Mouse (Mus musculus) neural tube, embryonic 12.5 days (tissue): ENCODE measurements at regions not wholly inside any gene's neighbourhood (a gene's known extent, or its start where the extent isn't known, plus 50 kb on each side); places are given as distances from the start of the nearest gene placed in this dataset.
A peak's percentile ranks its signal among the peaks of the same experiment; 100 is the strongest.

Source experiments
- ATAC-seq: fragments of 200-750 bp; cut with Nextera tagmentation; 2 replicates; pipeline ENCODE4 v1.8.0; 2017; ENCODE audit warnings: low read depth, mild to moderate bottlenecking, moderate TSS enrichment, moderate library complexity; ENCODE audit not compliant: low FRiP score
- H3K27ac ChIP-seq: fragments of 300-500 bp; sonication (generic); 2 replicates; pipeline ENCODE4 v1.5.1; 2016
- H3K27me3 ChIP-seq: fragments of 300-500 bp; sonication (generic); replicated peaks from 2 replicates; pipeline ENCODE4 v1.6.1; 2016; ENCODE audit warnings: mild to moderate bottlenecking
- H3K36me3 ChIP-seq: fragments of 300-500 bp; sonication (generic); 2 replicates; pipeline ENCODE4 v1.6.1; 2016; ENCODE audit warnings: mild to moderate bottlenecking
- H3K4me1 ChIP-seq: fragments of 300-500 bp; sonication (generic); 2 replicates; pipeline ENCODE4 v1.6.1; 2016
- H3K4me2 ChIP-seq: fragments of 300-500 bp; sonication (generic); replicated peaks from 2 replicates; pipeline ENCODE4 v1.6.1; 2016; ENCODE audit warnings: mild to moderate bottlenecking
- H3K4me3 ChIP-seq: fragments of 300-500 bp; sonication (generic); 2 replicates; pipeline ENCODE4 v1.5.1; 2016
- H3K9ac ChIP-seq: fragments of 300-500 bp; sonication (generic); 2 replicates; pipeline ENCODE4 v1.6.1; 2016; ENCODE audit warnings: mild to moderate bottlenecking
- H3K9me3 ChIP-seq: fragments of 300-500 bp; sonication (generic); 2 replicates; pipeline ENCODE4 v1.6.1; 2016; ENCODE audit warnings: mild to moderate bottlenecking
- WGBS: fragments of 180-500 bp; shearing (Covaris S2); methylation state at CpG from one replicate; pipeline ENCODE4 v1.1.7; 2016; 5-methylcytosine and 5-hydroxymethylcytosine counted together

DNA sequence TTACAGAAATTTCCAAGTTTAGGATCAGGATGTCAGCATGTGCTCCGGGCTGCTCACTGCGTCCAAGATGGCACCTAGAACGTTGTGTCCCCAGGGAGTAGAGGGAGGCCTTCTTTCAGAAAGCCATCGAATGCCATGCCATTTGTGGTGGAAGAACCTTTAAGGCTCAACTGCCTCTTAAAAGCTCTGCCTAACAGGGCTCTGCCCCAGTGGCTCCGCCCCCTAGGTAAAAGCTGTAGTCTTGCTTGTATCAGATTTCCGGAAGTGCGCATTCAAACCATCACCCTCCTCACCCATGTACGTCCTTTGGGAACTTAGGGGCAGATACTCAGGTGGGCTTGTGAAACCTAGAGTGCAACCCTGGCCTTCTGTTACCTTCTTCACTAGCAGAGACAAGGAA, 54.0 kb upstream of the Psmd7 start:
- 86% methylated on average over 8 of the region's 8 CpGs for WGBS
- H3K4me1 ChIP-seq: no peaks in the 10 kb centered on the region
- H3K9me3 ChIP-seq: no peaks in the 10 kb centered on the region
- H3K36me3 ChIP-seq: no peaks in the 10 kb centered on the region
- no peaks in the 10 kb centered on the region for H3K27me3 ChIP-seq
- H3K4me3 ChIP-seq: no peak overlapping the region
- H3K27ac ChIP-seq: no peak overlapping the region
- H3K9ac ChIP-seq: no peak overlapping the region
- H3K4me2 ChIP-seq: no peak overlapping the region
- ATAC-seq: no peak

DNA sequence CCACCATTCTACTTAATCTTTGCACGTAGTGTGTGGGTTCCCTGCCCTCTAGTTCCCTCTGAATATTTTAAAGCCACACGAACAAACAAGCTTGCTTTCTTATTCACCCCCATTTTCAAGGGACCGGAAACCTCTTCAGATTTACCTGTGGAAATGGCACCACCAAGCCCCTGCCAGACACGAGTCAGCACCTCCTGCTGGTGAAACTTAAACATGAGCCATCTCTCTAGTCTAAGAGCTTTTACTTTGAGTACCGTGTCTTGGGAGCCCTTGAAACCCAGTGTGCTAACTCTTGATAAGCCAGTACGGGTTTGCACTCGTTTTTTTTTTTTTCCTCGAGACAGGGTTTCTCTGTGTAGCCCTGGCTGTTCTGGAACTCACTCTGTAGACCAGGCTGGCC, 59.7 kb upstream of the Psmd7 start:
- Histone ChIP-seq H3K27ac (no peak overlapping the region), H3K27me3 (no peaks in the 10 kb centered on the region), H3K4me1 (0 out of 2 replicates have a peak, but pooled peaks cover 6% of the 10 kb centered on the region), H3K9me3 (no peaks in the 10 kb centered on the region), H3K9ac (no peak overlapping the region), H3K4me3 (no peak overlapping the region), H3K4me2 (no peak overlapping the region), H3K36me3 (no peaks in the 10 kb centered on the region)
- ATAC-seq: no peak
- 83% methylated on average over 8 of the region's 8 CpGs for WGBS

DNA sequence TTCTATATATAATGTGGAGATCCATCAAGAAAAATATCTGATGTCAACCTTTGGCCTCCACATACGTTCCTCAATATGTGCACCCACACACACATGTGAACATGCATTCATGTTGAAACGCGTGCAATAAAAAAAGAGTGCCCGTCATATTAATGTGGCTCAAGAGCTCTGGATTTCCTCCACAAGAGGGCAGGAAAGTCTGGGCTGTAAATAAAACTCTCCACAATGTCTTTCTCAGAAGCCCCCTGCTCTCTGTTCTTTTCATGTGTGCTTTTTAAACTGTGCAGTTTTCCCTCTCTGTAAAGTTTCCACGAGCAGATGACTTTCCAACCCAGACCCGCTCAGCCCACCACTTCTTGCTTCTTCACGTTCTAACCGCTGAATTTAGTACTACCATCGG, 62.0 kb upstream of the Psmd7 start:
- no peaks in the 10 kb centered on the region for H3K27me3 ChIP-seq
- no peaks in the 10 kb centered on the region for H3K36me3 ChIP-seq
- 0 out of 2 replicates have a peak, but pooled peaks cover 6% of the 10 kb centered on the region for H3K4me1 ChIP-seq
- 90% methylated on average over 9 of the region's 9 CpGs for WGBS
- ATAC-seq: no peak
- H3K9ac ChIP-seq: no peak overlapping the region
- no peak overlapping the region for H3K4me3 ChIP-seq
- H3K9me3 ChIP-seq: no peaks in the 10 kb centered on the region
- H3K4me2 ChIP-seq: no peak overlapping the region
- H3K27ac ChIP-seq: no peak overlapping the region

DNA sequence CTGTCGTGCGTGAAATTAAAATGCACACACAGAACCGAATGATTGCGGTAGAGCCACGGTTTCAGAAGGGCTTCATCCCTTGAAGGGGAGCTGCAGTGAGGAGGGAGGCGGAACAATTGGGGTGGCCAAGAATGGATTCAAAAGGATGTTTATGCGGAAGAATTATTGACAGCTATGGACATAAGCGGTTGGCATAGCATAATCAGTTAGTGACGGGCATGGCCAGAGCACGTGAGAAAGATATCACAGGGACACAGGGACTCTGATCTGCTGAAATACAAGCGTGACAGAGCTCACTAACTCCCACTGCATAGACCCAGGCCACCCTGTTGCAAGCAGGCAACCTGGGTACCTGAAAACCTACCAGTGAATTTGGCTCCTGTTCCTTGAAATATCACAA, 63.2 kb upstream of the Psmd7 start:
- Histone ChIP-seq H3K27me3 (no peaks in the 10 kb centered on the region), H3K9ac (no peak overlapping the region), H3K4me1 (0 out of 2 replicates have a peak, but pooled peaks cover 6% of the 10 kb centered on the region), H3K4me3 (no peak overlapping the region), H3K27ac (no peak overlapping the region), H3K4me2 (peak overlapping the region; percentile 44), H3K36me3 (no peaks in the 10 kb centered on the region), H3K9me3 (no peaks in the 10 kb centered on the region)
- ATAC-seq: no peak
- WGBS: 51% methylated on average over 11 of the region's 11 CpGs

DNA sequence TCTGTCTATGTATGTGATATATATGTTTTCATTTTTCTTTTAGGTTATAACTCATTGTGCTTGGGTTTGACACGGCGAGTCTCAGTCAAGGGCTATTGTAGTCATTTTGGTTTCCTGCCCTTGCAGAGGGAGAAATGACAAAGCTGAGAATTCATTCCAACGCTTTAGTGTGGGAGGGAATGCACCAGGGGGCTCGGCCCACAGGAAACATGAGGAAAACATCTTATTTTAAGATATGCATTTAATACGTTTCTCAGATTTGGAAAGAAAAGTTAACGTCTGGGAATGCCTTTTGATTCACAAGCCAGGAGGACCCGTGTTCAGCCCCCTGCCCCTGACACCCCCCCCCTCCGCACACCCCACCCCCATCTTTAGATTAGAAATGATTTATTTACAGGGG, 64.0 kb upstream of the Psmd7 start:
- whole genome bisulfite sequencing: 68% methylated on average over 8 of the region's 8 CpGs
- Histone ChIP-seq H3K4me2 (no peak overlapping the region), H3K36me3 (no peaks in the 10 kb centered on the region), H3K9ac (no peak overlapping the region), H3K4me3 (no peak overlapping the region), H3K9me3 (no peaks in the 10 kb centered on the region), H3K4me1 (0 out of 2 replicates have a peak, but pooled peaks cover 6% of the 10 kb centered on the region), H3K27ac (no peak overlapping the region), H3K27me3 (no peaks in the 10 kb centered on the region)
- ATAC-seq: no peak

DNA sequence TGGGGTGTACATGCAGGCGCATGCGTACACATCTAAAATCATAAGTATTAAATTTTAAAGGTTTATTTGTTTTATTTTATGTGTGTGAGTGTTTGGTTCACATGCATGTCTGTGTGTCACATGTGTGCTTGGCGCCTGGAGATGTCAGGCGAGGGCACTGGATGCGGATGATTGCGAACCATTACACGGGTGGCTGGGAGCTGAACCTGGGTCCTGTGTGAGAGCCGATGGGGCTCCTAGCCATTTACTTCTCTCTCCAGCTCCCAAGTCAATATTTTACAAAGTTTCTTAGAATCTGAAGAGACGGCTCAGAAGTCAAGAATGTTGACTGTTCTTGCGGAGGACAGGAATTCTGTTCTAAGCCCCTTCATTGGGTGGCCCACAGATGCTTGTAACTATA, 65.4 kb upstream of the Psmd7 start:
- Histone ChIP-seq H3K36me3 (no peaks in the 10 kb centered on the region), H3K27me3 (no peaks in the 10 kb centered on the region), H3K27ac (no peak overlapping the region), H3K4me2 (no peak overlapping the region), H3K4me1 (0 out of 2 replicates have a peak, but pooled peaks cover 6% of the 10 kb centered on the region), H3K4me3 (no peak overlapping the region), H3K9me3 (no peaks in the 10 kb centered on the region), H3K9ac (no peak overlapping the region)
- no peak for ATAC-seq
- WGBS: 93% methylated on average over 10 of the region's 10 CpGs

DNA sequence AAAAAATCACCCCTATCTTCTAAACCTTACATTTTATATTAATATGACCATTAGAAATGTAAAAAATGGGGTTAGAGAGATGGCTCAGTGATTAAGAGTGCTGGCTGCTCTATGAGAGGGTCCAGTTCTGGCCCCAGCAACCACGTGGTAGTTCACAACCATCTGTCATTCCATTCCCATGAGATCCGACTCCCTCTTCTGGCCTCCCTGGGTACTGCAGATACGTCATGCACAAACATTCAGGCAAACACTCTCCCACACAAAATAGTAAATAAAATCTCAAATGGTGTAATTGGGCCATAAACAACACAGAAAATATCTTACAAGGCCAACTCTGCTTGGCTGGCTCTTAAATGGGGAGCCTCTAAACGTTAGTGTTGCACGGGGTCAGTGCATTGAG, 68.4 kb upstream of the Psmd7 start:
- no peak overlapping the region for H3K9ac ChIP-seq
- H3K9me3 ChIP-seq: no peaks in the 10 kb centered on the region
- H3K4me3 ChIP-seq: no peak overlapping the region
- no peak overlapping the region for H3K4me2 ChIP-seq
- no peaks in the 10 kb centered on the region for H3K4me1 ChIP-seq
- H3K36me3 ChIP-seq: no peaks in the 10 kb centered on the region
- WGBS: 81% methylated on average over 5 of the region's 5 CpGs
- no peak overlapping the region for H3K27ac ChIP-seq
- ATAC-seq: no peak
- H3K27me3 ChIP-seq: no peaks in the 10 kb centered on the region

DNA sequence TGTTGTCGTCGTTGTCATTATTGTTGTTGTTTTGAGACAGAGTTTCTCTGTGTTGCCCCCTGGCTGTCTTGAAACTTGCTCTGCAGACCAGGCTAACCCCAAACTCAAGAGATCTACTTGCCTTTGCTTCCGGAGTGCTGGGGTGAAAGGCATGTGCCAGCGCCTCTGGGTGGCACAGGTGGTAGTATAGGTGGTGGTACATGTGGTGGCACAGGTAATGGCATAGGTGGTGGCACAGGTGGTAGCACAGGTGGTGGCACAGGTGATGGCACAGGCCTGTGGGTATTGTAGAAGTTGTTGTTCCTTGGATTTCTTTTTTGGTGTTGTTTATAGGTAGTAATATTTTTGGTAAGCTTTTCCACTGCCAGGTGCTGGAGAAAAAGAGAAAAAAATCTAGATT, 69.5 kb upstream of the Psmd7 start:
- ATAC-seq: no peak
- Histone ChIP-seq H3K9ac (no peak overlapping the region), H3K4me3 (no peak overlapping the region), H3K27ac (no peak overlapping the region), H3K4me1 (no peaks in the 10 kb centered on the region), H3K4me2 (no peak overlapping the region), H3K27me3 (no peaks in the 10 kb centered on the region), H3K36me3 (no peaks in the 10 kb centered on the region), H3K9me3 (no peaks in the 10 kb centered on the region)
- 92% methylated on average over 4 of the region's 4 CpGs for WGBS

DNA sequence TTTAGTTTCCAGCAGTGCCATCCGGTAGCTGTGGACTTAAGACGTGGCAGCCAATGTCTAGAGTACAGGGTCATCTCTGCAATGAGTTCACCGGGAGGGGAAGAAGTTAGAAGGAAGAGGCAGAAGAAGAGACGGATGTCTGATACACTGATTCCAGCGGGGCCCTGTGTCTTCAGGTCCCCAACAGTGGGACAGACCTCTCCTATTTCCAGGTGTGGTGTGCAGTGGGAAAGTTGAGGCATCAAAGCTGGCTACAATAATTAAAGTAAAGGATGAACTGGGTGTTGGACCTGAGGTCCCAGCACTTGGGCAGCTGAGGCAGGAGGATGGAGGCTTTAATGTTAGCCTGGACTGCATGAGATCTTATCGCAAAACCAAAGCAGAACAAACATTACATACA, 70.1 kb upstream of the Psmd7 start:
- H3K4me3 ChIP-seq: no peak overlapping the region
- H3K27ac ChIP-seq: no peak overlapping the region
- H3K36me3 ChIP-seq: no peaks in the 10 kb centered on the region
- WGBS: 96% methylated on average over 6 of the region's 6 CpGs
- no peak overlapping the region for H3K4me2 ChIP-seq
- no peak for ATAC-seq
- H3K9me3 ChIP-seq: no peaks in the 10 kb centered on the region
- H3K9ac ChIP-seq: no peak overlapping the region
- no peaks in the 10 kb centered on the region for H3K27me3 ChIP-seq
- no peaks in the 10 kb centered on the region for H3K4me1 ChIP-seq

DNA sequence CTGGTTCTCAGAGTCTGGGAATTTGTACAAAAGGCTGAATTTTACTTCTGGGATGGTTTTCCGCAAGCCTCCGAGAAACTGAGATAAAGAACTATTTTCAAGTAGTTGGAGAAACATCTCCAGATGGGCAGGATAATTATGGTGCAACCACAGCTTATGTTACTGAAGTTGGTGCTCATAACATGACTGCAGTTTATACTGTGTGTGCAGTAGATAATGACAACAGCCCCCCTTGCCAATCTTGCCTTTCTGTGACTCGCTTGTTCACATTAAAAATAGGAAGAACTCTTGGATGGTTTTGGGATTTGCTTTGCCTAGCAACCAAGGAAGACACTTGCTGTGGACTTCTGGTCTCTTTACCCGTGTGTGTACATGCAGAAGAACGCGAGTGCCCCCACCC, 72.4 kb upstream of the Psmd7 start:
- H3K27ac ChIP-seq: no peak overlapping the region
- H3K36me3 ChIP-seq: no peaks in the 10 kb centered on the region
- H3K4me2 ChIP-seq: no peak overlapping the region
- no peaks in the 10 kb centered on the region for H3K27me3 ChIP-seq
- H3K4me3 ChIP-seq: no peak overlapping the region
- WGBS: 95% methylated on average over 6 of the region's 6 CpGs
- H3K9ac ChIP-seq: no peak overlapping the region
- no peaks in the 10 kb centered on the region for H3K9me3 ChIP-seq
- ATAC-seq: no peak
- H3K4me1 ChIP-seq: no peaks in the 10 kb centered on the region

DNA sequence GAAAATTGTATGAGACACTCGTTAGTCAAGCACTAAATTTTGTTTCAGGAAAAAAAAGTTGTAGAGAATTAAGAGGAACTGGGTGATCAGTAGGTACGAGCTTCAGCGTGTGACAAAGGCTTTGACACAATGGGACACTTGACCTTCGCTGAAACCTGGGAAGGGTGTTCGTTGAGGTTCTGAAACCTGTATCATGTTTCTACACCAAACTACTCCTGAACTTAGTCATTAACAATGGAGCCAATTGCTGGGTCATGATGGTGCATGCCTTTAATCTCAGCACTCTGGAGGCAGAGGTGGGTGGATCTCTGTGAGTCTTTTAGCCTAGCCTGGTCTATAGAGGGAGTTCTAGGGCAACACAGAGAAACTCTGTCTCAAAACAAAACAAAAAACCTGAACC, 81.3 kb upstream of the Psmd7 start:
- Histone ChIP-seq H3K27ac (no peak overlapping the region), H3K4me1 (0 out of 2 replicates have a peak, but pooled peaks cover 4% of the 10 kb centered on the region), H3K27me3 (no peaks in the 10 kb centered on the region), H3K36me3 (no peaks in the 10 kb centered on the region), H3K4me2 (no peak overlapping the region), H3K9ac (no peak overlapping the region), H3K4me3 (no peak overlapping the region), H3K9me3 (0 out of 2 replicates have a peak, but pooled peaks cover 3% of the 10 kb centered on the region)
- 92% methylated on average over 5 of the region's 5 CpGs for WGBS
- ATAC-seq: no peak

DNA sequence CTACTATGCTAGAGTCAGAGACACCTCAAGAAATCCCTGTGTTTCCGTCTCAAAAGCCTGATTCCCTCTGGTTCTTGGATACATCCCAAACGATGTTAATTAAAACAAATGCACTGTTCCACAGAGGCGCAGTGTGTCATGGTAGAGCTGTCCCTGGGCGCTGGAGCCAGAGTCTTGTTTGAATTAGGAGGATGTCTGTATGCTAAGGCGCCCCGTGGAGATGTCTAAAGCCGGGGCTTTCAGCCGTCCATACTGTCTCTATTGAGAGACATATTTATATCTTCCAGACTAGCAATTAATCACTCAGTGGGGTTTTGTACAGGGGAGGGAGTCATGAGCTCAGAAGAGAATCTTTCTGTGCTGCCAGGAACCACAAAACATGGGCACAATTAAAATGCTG, 83.2 kb upstream of the Psmd7 start:
- no peak overlapping the region for H3K9ac ChIP-seq
- 0 out of 2 replicates have a peak, but pooled peaks cover under 1% of the 10 kb centered on the region for H3K9me3 ChIP-seq
- no peaks in the 10 kb centered on the region for H3K27me3 ChIP-seq
- no peak overlapping the region for H3K4me3 ChIP-seq
- H3K27ac ChIP-seq: no peak overlapping the region
- no peak overlapping the region for H3K4me2 ChIP-seq
- 0 out of 2 replicates have a peak, but pooled peaks cover 4% of the 10 kb centered on the region for H3K4me1 ChIP-seq
- ATAC-seq: peak; percentile 65; the same call in 1 of the 2 replicates
- H3K36me3 ChIP-seq: no peaks in the 10 kb centered on the region
- 32% methylated on average over 8 of the region's 8 CpGs for WGBS

DNA sequence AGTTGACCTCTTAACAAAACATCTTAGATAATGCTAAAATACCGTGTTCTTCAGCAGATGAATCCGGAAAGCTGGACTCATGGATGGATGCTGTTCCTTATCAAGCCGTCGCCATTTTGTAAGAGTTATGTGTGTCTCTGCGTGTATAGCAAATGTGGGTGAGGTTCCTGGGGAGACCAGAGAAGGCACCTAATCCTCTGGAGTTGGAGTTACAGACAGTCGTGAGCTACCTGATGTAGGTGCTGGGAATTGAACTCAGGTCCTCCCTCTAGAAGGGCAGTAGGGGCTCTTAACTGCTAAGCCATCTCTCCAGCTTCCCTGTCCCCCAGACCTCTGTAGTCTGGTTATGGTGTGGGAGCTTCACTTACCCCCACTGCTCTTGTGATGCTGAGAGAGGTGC, 84.4 kb upstream of the Psmd7 start:
- no peak for ATAC-seq
- no peak overlapping the region for H3K27ac ChIP-seq
- H3K9me3 ChIP-seq: no peaks in the 10 kb centered on the region
- H3K36me3 ChIP-seq: no peaks in the 10 kb centered on the region
- H3K4me3 ChIP-seq: no peak overlapping the region
- H3K4me2 ChIP-seq: no peak overlapping the region
- H3K4me1 ChIP-seq: 0 out of 2 replicates have a peak, but pooled peaks cover 4% of the 10 kb centered on the region
- no peaks in the 10 kb centered on the region for H3K27me3 ChIP-seq
- H3K9ac ChIP-seq: no peak overlapping the region
- 91% methylated on average over 6 of the region's 6 CpGs for WGBS
